Mouse (Mus musculus): ENCODE measurements around the gene Mgat5.

GRCm38 (mm10) chr1:127269343-127269742, 64.5 kb downstream of the Mgat5 start:
- TF ChIP-seq POLR2A (IDR thresholded peaks at IDR 0.05; ENCODE audit: insufficient read length, low read depth) (no peak), MYOG (IDR thresholded peaks at IDR 0.05; ENCODE audit: control insufficient read depth in 1 of 3, insufficient read depth in 1 of 3, insufficient read length in 2 of 3, low read depth in 2 of 3) (no peak), MAX (IDR thresholded peaks at IDR 0.05; ENCODE audit: low read depth) (no peak)
